Mouse (Mus musculus) layer of hippocampus, adult 9-10 months (tissue): ENCODE data around the gene Nhsl1.
"Not testable (repeated sequence)": the region's sequence is repeated elsewhere in the genome, so short reads cannot be mapped to it uniquely, and the experiment has no call there.

Experiments
- DNase-seq: peaks from one replicate; pipeline ENCODE4 v3.0.0; 2022; ENCODE audit warnings: low spot score

The Nhsl1 gene

GRCm38 (mm10) chr10:18446359-18446820 is 127.6 kb downstream of the Nhsl1 start:
- DNase-seq, result no peak

GRCm38 (mm10) chr10:18447299-18447698 is 128.5 kb downstream of the Nhsl1 start:
- DNase-seq, result no peak

GRCm38 (mm10) chr10:18448896-18449295 is 130.1 kb downstream of the Nhsl1 start:
- DNase-seq, result not testable (repeated sequence)

GRCm38 (mm10) chr10:18453380-18453779 is 134.6 kb downstream of the Nhsl1 start:
- peak; percentile 69 for DNase-seq

GRCm38 (mm10) chr10:18454161-18454560 is 135.4 kb downstream of the Nhsl1 start:
- no peak for DNase-seq

GRCm38 (mm10) chr10:18455301-18455920 is 136.6 kb downstream of the Nhsl1 start:
- DNase-seq, result no peak

GRCm38 (mm10) chr10:18457808-18458475 is 139.2 kb downstream of the Nhsl1 start:
- DNase-seq, result no peak

GRCm38 (mm10) chr10:18461336-18461735 is 142.6 kb downstream of the Nhsl1 start:
- no peak for DNase-seq

- DNase-seq, result no peak
Measured at GRCm38 (mm10) chr10:18463071-18463841, 144.5 kb downstream of the Nhsl1 start.

- DNase-seq, result no peak
Measured at GRCm38 (mm10) chr10:18468396-18468795, 149.6 kb downstream of the Nhsl1 start.

- DNase-seq, result no peak
Measured at GRCm38 (mm10) chr10:18469279-18470135, 150.7 kb downstream of the Nhsl1 start.

GRCm38 (mm10) chr10:18470351-18471060 is 151.7 kb downstream of the Nhsl1 start:
- no peak for DNase-seq

- DNase-seq, result no peak
Measured at GRCm38 (mm10) chr10:18471648-18472047, 152.9 kb downstream of the Nhsl1 start.

- no peak for DNase-seq
Measured at GRCm38 (mm10) chr10:18475126-18475525, 156.3 kb downstream of the Nhsl1 start.

GRCm38 (mm10) chr10:18478294-18478693 is 159.5 kb downstream of the Nhsl1 start:
- DNase-seq, result no peak

- no peak for DNase-seq
Measured at GRCm38 (mm10) chr10:18479285-18479684, 160.5 kb downstream of the Nhsl1 start.

GRCm38 (mm10) chr10:18480836-18481235 is 162.1 kb downstream of the Nhsl1 start:
- DNase-seq, result no peak

GRCm38 (mm10) chr10:18482558-18483141 is 163.9 kb downstream of the Nhsl1 start:
- DNase-seq, result peak; percentile 37

- DNase-seq, result no peak
Measured at GRCm38 (mm10) chr10:18483658-18484057, 164.9 kb downstream of the Nhsl1 start.

GRCm38 (mm10) chr10:18484731-18485130 is 165.9 kb downstream of the Nhsl1 start:
- no peak for DNase-seq

GRCm38 (mm10) chr10:18488239-18488803 is 169.5 kb downstream of the Nhsl1 start:
- no peak for DNase-seq
